Mouse (Mus musculus): ENCODE measurements at regions not wholly inside any gene's neighbourhood (a gene's known extent, or its start where the extent isn't known, plus 50 kb on each side); places are given as distances from the start of the nearest gene placed in this dataset.
A peak's percentile ranks its signal among the peaks of the same experiment; 100 is the strongest.

DNA sequence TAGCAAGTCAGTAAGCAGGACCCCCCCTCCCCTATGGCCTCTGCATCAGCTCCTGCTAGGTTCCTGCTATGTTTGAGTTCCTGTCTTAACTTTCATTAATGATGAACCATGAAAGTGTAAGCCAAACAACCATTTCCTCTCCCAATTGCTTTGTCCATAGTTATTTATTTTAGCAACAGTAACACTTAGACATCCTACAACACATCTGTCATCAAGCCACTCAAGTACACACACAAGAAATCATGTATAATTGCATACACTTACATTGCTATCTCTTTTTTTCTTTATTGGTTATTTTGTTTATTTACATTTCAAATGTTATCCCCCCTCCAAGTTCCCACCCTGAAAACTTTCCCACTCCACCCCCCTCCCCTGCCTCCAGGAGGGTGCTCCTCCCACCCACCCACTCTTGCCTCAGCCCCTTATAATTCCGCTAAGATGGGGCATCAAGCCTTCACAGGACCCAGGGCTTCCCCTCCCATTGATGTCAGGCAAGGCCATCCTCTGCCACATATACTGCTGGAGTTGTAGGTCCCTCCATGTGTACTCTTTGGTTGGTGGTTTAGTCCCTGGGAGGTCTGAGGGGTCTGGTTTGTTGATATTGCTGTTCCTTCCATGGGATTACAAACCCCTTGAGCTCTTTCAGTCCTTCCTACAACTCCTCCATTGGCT is 310.9 kb upstream of the Ccnh start:
- DNase-seq (ENCODE audit: low spot score in 2 of 2): no peak

DNA sequence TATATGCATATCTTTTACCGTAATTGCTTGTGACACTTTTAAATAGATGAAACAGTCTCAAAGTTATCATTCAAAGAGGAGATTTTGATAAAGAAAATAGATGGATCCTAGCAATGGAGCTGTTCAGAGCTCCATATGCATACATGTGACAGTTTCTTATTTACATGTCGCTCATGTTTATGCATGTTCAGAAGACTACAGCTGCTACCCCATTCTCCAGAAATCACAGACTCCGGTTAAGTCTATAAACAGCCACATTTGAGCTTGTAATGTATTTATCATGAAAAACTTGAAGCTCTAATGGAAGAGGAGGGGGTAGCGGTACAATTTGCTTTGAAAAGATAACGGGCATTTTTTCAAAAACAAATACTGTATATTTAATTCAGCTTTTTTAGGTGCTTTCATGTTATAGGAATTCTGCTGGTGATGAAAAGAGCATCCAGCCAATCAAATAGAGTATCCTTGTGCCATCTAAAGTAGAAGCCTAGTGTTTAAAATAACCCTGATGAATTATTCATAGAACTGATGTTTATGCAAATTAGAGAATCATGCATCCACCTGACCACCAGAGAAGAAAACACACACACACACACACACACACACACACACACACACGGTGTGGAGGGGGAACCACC is 283.7 kb upstream of the Ccnh start:
- DNase-seq (ENCODE audit: low spot score in 2 of 2): peak in 1 of 2 experiments; percentile 3

DNA sequence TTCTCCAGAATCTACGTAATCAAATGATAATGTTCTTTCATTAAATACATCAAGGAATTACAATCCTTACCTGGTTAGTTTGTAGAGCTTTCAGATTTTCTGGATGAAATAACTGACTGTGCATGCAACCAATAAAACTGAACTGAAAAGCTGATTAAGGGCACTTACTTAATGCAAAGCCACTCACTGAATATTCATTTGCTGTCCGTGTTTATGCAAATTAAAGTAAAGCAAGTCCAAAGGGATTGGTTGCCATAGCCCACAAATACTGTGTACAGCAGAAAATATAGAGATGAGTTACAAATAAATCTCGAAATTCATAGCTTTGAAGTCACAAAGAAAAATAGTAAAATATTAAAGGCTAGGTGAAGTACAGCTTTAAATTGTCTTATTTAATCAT is 283.2 kb upstream of the Ccnh start:
- DNase-seq (ENCODE audit: low spot score in 2 of 2): no peak

DNA sequence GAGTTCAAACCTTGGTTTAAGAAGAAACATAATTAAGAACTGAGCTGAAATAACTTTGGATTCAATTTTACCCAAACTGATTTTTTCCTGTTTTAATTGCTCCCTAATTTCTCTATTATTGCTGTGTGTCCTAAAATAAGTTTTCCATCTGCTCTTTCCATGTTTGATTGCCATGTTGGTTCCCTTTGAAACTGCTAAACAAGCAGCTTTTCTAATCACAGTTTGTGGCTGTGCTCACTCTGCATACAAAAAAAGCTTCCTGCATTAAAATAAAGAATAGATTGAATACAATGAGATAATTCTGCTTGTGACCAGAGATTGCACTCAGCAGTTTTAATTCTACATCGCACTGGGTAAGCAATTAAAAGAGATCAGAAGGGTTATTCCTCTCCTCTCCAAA is 257.9 kb upstream of the Ccnh start:
- DNase-seq (ENCODE audit: low spot score in 2 of 2): peak in 1 of 2 experiments; percentile 56

DNA sequence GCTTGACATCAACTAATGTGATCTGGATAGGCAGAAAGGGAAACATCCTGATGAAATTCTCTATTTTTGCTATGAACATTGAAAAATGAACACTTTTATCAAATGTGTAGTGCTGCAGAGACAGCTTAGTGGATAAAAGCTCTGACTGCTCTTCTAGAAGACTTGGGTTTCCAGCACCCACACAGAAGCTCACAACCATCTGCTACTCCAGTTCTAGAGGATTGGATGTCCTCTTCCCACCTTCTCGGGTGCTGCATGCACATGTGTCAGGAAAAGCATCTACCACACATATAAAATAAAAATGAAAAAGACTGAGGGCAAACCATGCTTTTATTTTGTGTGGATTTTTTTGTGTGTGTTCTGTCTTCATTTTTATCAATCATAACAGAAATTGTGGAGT is 253.6 kb upstream of the Ccnh start:
- peak; percentile 35 to 74 for DNase-seq (ENCODE audit: low spot score in 2 of 2)

DNA sequence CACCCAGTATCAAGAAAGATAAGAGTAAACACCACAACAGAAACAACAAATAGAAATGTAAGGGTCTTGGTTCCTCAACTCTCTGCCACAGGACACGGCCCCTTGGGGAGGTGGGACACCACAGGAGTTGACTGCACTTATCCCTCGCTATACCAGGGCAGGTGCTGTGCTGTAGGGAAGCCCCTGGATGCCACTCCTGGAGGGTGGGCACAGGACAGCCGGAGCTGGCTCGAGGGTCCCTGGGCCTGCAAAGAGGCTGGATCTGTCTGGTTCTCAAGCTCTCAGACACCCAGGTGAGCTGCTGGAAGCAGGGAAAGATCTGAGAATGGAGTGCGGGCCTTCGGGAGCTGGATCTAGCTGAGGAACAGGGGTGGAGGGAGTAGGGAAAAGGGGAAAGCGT is 249.5 kb upstream of the Ccnh start:
- DNase-seq (ENCODE audit: low spot score in 2 of 2): no peak

DNA sequence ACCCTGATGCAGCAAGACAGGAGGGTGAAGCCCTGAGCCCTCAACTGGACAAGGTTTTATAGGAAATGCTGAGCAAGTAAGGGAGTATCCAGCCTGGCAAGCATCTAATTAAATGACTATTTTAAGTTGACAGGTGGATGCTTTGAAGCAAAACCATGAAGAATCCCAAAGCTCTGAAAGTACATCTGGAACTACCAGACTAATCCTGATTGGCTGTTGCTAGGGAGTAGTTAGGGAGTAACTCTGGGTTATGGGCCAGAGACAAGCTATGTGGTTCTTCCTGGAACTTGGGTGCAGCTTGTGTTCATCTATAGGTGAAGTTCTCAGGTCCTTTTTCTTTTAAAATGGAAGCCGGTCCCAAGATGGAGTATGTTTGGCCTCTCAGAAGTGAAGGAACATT is 248.3 kb upstream of the Ccnh start:
- DNase-seq (ENCODE audit: low spot score in 2 of 2): no peak

DNA sequence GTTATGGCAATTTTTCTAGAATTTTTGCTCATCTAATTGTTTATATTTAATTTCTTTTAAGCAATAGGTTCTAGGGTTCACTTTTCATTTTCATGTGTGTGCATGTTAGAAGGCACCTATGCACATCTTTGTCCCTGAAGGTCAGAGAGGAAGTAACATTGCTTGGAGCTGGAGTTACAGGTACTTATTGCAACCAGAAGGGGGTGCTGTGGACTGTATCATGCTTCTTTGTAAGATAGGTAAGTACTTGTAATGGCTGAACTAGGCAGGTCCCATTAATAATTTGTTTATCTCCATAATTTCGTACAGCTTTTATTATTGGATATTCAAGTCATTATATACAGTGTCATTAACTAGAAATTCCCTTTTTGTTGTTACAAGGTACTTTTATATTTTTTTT is 238.3 kb upstream of the Ccnh start:
- DNase-seq (ENCODE audit: low spot score in 2 of 2): no peak

DNA sequence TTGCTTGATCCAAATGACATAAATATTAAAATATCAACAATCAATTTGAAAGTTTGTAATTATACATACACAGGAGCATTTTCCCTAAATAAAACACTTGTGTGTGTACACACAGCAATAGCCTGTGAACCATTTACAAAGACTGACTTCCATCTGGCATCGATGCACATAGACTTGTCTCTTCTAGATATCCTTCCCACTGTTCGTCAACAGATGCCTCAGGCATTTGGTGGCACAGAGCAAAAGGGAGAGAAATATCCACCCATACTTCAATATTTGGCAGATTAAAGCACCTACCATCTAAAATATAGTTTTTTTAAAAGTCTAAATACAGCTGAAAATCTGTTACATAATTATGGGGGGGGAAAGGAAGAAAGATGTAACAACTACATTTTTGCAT is 236.0 kb upstream of the Ccnh start:
- peak; percentile 42 to 74 for DNase-seq (ENCODE audit: low spot score in 2 of 2)

DNA sequence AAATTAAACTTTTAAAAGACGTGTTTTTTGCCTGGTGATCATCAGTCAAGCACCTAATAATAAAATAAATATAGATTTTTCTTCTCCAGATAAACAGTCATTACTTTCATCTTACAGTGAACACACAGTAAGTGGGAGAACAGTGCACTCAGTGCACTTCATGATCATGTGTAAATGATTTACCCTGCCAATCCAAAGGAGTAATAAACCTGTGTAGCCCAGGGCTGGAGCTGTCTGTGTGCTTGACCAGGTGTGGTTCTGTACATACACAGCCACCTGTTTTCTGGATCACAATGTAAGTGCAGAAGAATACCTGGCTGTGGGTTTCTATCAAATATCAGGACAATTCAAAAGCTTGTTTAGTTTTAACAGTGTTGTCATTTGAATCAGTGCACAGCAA is 235.4 kb upstream of the Ccnh start:
- no peak for DNase-seq (ENCODE audit: low spot score in 2 of 2)

DNA sequence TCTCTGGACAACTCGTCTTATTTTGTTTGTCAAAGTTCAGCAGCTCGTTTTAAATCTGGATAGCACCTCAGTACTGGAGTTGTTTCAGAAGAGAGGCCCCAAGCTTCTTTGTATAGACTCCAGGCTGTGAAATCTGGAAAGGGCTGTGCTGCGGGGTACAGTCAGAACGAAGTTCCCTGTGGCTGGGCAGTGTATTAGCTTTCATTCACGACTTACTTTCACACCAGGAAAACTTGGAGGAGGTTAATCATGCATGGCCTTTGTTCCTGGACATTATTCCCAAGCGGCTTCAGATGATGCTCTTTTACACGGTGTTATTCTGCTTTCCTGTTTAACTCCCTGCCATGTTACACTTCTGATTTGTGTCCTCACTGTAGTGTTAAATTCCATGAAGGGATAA is 220.3 kb upstream of the Ccnh start:
- no peak for DNase-seq (ENCODE audit: low spot score in 2 of 2)
